Mouse (Mus musculus) midbrain, embryonic 11.5 days (tissue): ENCODE data around the gene Mfsd2b. TPM values are rescaled to one million over a fixed set of nuclear protein-coding genes. Genes with fewer than 3 reads are reported as not detected.

Experiments
- ATAC-seq: fragments of 200-750 bp; cut with Nextera tagmentation; 2 replicates; pipeline ENCODE4 v1.8.0; 2017; ENCODE audit warnings: moderate TSS enrichment, moderate library complexity; ENCODE audit not compliant: low FRiP score
- DNase-seq: peaks from one replicate; pipeline ENCODE4 v3.0.0; 2015; ENCODE audit warnings: low spot score; ENCODE audit errors: missing footprints
- H3K27ac ChIP-seq: fragments of 300-500 bp; sonication (generic); 2 replicates; pipeline ENCODE4 v1.5.1; 2014; ENCODE audit warnings: low read depth, low read length
- H3K27me3 ChIP-seq: fragments of 300-500 bp; sonication (generic); 2 replicates; pipeline ENCODE4 v1.6.1; 2014; ENCODE audit warnings: mild to moderate bottlenecking, low read length, moderate library complexity, mixed read lengths; ENCODE audit not compliant: control insufficient read depth, insufficient read depth
- H3K36me3 ChIP-seq: fragments of 300-500 bp; sonication (generic); 2 replicates; pipeline ENCODE4 v1.6.1; 2014; ENCODE audit warnings: mild to moderate bottlenecking, low read length, moderate library complexity, mixed read lengths; ENCODE audit not compliant: control insufficient read depth, insufficient read depth
- H3K4me1 ChIP-seq: fragments of 300-500 bp; sonication (generic); 2 replicates; pipeline ENCODE4 v1.6.1; 2014; ENCODE audit warnings: low read length; ENCODE audit not compliant: control insufficient read depth, insufficient read depth
- H3K4me2 ChIP-seq: fragments of 300-500 bp; sonication (generic); 2 replicates; pipeline ENCODE4 v1.6.1; 2014; ENCODE audit warnings: mild to moderate bottlenecking, moderate library complexity
- H3K4me3 ChIP-seq: fragments of 300-500 bp; sonication (generic); 2 replicates; pipeline ENCODE4 v1.5.1; 2014; ENCODE audit warnings: low read depth, low read length
- H3K9ac ChIP-seq: fragments of 300-500 bp; sonication (generic); 2 replicates; pipeline ENCODE4 v1.6.1; 2014; ENCODE audit warnings: low read length
- H3K9me3 ChIP-seq: fragments of 300-500 bp; sonication (generic); 2 replicates; pipeline ENCODE4 v1.6.1; 2016; ENCODE audit warnings: low read length; ENCODE audit not compliant: control insufficient read depth
- WGBS: fragments of 180-500 bp; shearing (Covaris S2); extraction: QIAGEN DNeasy Blood & Tissue Kit; methylation state at CpG from one replicate; pipeline ENCODE4 v1.1.7; 2014; 5-methylcytosine and 5-hydroxymethylcytosine counted together
- polyA plus RNA-seq: library from polyadenylated mRNA; unstranded; fragments of >200 nt; fragmentation: Nextera tagmentation; extraction: Ambion mirVana; gene quantifications from 2 replicates; pipeline ENCODE4 v1.2.1, GENCODE M21; 2014

The Mfsd2b gene
- polyA plus RNA-seq, 1 experiment from 2014 or later: 3.6 TPM

- DNase-seq (peak; percentile 54), ATAC-seq (no peak)
- H3K4me2 ChIP-seq: no peak overlapping the region
- H3K27ac ChIP-seq: no peak overlapping the region
- H3K9ac ChIP-seq: no peak overlapping the region
- no peaks in the 10 kb centered on the region for H3K4me1 ChIP-seq
- H3K4me3 ChIP-seq: no peak overlapping the region
- no peaks in the 10 kb centered on the region for H3K9me3 ChIP-seq
- no peaks in the 10 kb centered on the region for H3K27me3 ChIP-seq
- WGBS: 86% methylated on average over 2 of the region's 2 CpGs
- H3K36me3 ChIP-seq: no peaks in the 10 kb centered on the region
Measured at GRCm38 (mm10) chr12:4882086-4882485, 7.9 kb upstream of the Mfsd2b start.

- H3K4me2 ChIP-seq: no peak overlapping the region
- H3K9me3 ChIP-seq: no peaks in the 10 kb centered on the region
- H3K4me3 ChIP-seq: no peak overlapping the region
- H3K36me3 ChIP-seq: no peaks in the 10 kb centered on the region
- H3K9ac ChIP-seq: no peak overlapping the region
- peaks cover 4% of the 10 kb centered on the region for H3K4me1 ChIP-seq
- 88% methylated on average over 5 of the region's 5 CpGs for WGBS
- ATAC-seq (no peak), DNase-seq (peak; percentile 69)
- no peaks in the 10 kb centered on the region for H3K27me3 ChIP-seq
- no peak overlapping the region for H3K27ac ChIP-seq
Measured at GRCm38 (mm10) chr12:4879048-4879447, 4.9 kb upstream of the Mfsd2b start.

DNA sequence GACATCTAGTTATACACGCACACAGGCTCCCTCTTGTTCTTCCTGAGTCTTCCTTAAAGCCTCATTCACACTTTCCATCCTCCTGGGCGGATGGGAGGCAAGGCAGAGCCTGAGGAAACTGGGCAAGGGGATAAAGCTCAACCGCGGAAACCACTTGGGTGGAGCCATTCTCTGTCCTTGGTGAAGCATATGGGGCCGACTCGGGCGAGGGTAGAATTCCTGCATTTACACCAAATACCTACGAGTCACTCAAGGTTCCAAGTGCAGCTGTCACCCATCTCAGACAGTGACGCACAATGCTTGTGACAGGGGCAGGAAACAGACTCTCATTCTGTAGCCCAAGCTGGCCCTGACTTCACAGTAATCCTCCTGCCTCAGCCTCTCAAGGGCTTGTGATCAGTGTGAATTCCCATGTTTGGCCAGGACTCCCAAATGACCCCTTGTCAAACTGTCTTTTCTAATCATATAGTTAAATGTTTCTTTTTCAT is 4.2 kb upstream of the Mfsd2b start:
- Histone ChIP-seq H3K9ac (no peak overlapping the region), H3K27me3 (no peaks in the 10 kb centered on the region), H3K4me2 (no peak overlapping the region), H3K4me3 (no peak overlapping the region), H3K9me3 (no peaks in the 10 kb centered on the region), H3K27ac (no peak overlapping the region), H3K36me3 (no peaks in the 10 kb centered on the region), H3K4me1 (peaks cover 6% of the 10 kb centered on the region)
- WGBS: 84% methylated on average over 9 of the region's 9 CpGs
- DNase-seq (peak; percentile 44), ATAC-seq (no peak)

DNA sequence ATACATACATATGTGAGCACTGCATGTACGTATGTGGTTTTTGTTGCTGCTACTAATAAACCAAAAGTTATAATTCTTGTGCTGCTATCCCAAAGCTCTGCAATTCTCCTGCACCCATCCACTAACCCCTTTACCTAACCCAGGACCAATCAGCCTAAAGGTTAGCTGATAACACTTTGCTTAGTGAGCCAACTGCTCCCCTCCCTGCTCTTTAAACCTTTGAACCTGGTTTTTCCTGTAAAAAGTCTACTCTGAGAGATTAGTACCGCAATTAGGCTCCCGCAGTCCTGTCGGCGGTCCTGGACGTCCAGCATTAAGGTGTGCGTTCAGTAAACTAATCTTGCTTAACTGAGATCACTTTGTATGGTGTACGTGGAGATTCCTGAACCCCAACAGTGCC is 1.5 kb upstream of the Mfsd2b start:
- Histone ChIP-seq H3K4me1 (peaks cover 6% of the 10 kb centered on the region), H3K9me3 (no peaks in the 10 kb centered on the region), H3K36me3 (no peaks in the 10 kb centered on the region), H3K27ac (no peak overlapping the region), H3K4me2 (no peak overlapping the region), H3K9ac (no peak overlapping the region), H3K4me3 (no peak overlapping the region), H3K27me3 (no peaks in the 10 kb centered on the region)
- WGBS: 87% methylated on average over 8 of the region's 8 CpGs
- ATAC-seq (no peak), DNase-seq (no peak)

- Histone ChIP-seq H3K9me3 (no peaks in the 10 kb centered on the region), H3K4me1 (peaks cover 6% of the 10 kb centered on the region), H3K9ac (peak overlapping the region; percentile 34; the same call in 1 of the 2 replicates), H3K4me2 (peak overlapping the region; percentile 51; the same call in 1 of the 2 replicates), H3K27ac (no peak overlapping the region), H3K27me3 (no peaks in the 10 kb centered on the region), H3K4me3 (peak overlapping the region; percentile 23), H3K36me3 (no peaks in the 10 kb centered on the region)
- ATAC-seq (no peak), DNase-seq (no peak)
- 80% methylated on average over 6 of the region's 6 CpGs for WGBS
Measured at GRCm38 (mm10) chr12:4873531-4873930, 628 bp downstream of the Mfsd2b start.

- Histone ChIP-seq H3K9ac (no peak overlapping the region), H3K36me3 (no peaks in the 10 kb centered on the region), H3K9me3 (no peaks in the 10 kb centered on the region), H3K4me3 (no peak overlapping the region), H3K27me3 (no peaks in the 10 kb centered on the region), H3K27ac (no peak overlapping the region), H3K4me2 (no peak overlapping the region), H3K4me1 (peaks cover 6% of the 10 kb centered on the region)
- DNase-seq (no peak), ATAC-seq (no peak)
- 82% methylated on average over 5 of the region's 5 CpGs for WGBS
Measured at GRCm38 (mm10) chr12:4872983-4873477, 1.1 kb downstream of the Mfsd2b start.

DNA sequence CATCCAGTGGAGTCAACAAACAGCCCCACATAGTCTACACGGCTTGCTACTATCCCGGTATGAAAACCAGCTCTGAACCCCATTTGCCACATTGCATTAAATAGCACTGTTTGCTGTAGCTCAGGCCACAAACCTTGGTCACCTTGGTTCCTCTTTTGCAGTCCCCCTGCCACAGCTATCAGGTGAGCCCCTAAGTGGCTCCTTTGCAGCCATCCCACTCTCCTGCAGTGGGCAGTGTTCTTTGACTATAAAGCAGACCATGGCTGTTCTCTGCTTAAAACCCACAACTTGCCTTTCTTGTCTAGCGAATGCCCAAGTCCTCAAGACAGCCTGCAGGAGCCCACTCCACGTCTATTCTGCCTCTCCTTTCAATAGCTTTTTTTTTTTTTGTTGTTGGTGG is 1.9 kb downstream of the Mfsd2b start:
- Histone ChIP-seq H3K27me3 (no peaks in the 10 kb centered on the region), H3K9me3 (no peaks in the 10 kb centered on the region), H3K9ac (no peak overlapping the region), H3K4me2 (no peak overlapping the region), H3K36me3 (no peaks in the 10 kb centered on the region), H3K4me3 (no peak overlapping the region), H3K27ac (no peak overlapping the region), H3K4me1 (peaks cover 6% of the 10 kb centered on the region)
- ATAC-seq: no peak
- 62% methylated on average over 4 of the region's 4 CpGs for WGBS
- DNase-seq: no peak

GRCm38 (mm10) chr12:4871260-4871659 is 2.9 kb downstream of the Mfsd2b start:
- DNase-seq (no peak), ATAC-seq (no peak)
- H3K4me3 ChIP-seq: no peak overlapping the region
- H3K27ac ChIP-seq: no peak overlapping the region
- no peaks in the 10 kb centered on the region for H3K36me3 ChIP-seq
- no peak overlapping the region for H3K4me2 ChIP-seq
- WGBS: 92% methylated on average over 5 of the region's 5 CpGs
- H3K4me1 ChIP-seq: peaks cover 6% of the 10 kb centered on the region
- H3K9ac ChIP-seq: no peak overlapping the region
- H3K27me3 ChIP-seq: no peaks in the 10 kb centered on the region
- no peaks in the 10 kb centered on the region for H3K9me3 ChIP-seq

DNA sequence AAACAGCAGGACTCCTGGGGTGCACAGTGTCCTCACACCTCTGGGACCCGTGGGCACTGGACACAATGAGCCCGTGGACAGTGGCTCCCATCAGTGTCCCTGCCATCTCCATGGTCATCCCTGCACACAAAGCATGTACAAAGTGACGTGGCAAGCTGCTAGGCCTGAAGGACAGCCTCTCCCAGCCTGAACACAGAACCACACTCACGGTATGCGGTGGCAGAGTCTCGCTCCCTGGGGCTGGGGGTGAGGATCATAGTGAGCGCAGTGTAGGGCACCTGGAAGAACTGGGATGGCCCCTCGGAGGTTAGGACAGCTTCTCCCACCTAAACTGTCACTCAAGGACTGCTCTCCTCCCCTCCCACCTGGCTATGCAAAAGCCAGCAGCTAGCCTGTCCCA is 5.2 kb downstream of the Mfsd2b start:
- Histone ChIP-seq H3K4me2 (no peak overlapping the region), H3K27ac (no peak overlapping the region), H3K4me1 (peaks cover 1% of the 10 kb centered on the region; the same call in 1 of the 2 replicates), H3K36me3 (no peaks in the 10 kb centered on the region), H3K9ac (no peak overlapping the region), H3K27me3 (no peaks in the 10 kb centered on the region), H3K4me3 (no peak overlapping the region), H3K9me3 (no peaks in the 10 kb centered on the region)
- ATAC-seq (no peak), DNase-seq (no peak)
- 82% methylated on average over 8 of the region's 8 CpGs for WGBS
